Mouse (Mus musculus) lung, postnatal 0 days (tissue): Measurements from ENCODE around the gene Phldb2. TPM values are rescaled to one million over a fixed set of nuclear protein-coding genes. Genes with fewer than 3 reads are reported as not detected.

Source experiments
- ATAC-seq: fragments of 200-750 bp; cut with Nextera tagmentation; 2 replicates; pipeline ENCODE4 v1.8.0; 2017; ENCODE audit warnings: moderate library complexity
- DNase-seq: peaks from one replicate; pipeline ENCODE4 v3.0.0-alpha.2; 2016; ENCODE audit warnings: low spot score
- H3K27ac ChIP-seq: fragments of 300-500 bp; sonication (generic); 2 replicates; pipeline ENCODE4 v1.5.1; 2014; ENCODE audit warnings: antibody characterized with exemption, mild to moderate bottlenecking, low read length, mixed read lengths
- H3K27me3 ChIP-seq: fragments of 300-500 bp; sonication (generic); replicated peaks from 2 replicates; pipeline ENCODE4 v1.6.1; 2014; ENCODE audit warnings: low read length, mixed read lengths; ENCODE audit not compliant: insufficient read depth
- H3K36me3 ChIP-seq: fragments of 300-500 bp; sonication (generic); 2 replicates; pipeline ENCODE4 v1.6.1; 2014; ENCODE audit warnings: low read length, mixed read lengths; ENCODE audit not compliant: insufficient read depth
- H3K4me1 ChIP-seq: fragments of 300-500 bp; sonication (generic); 2 replicates; pipeline ENCODE4 v1.6.1; 2014; ENCODE audit warnings: antibody characterized with exemption, low read depth, low read length, mixed read lengths; ENCODE audit not compliant: insufficient read depth
- H3K4me2 ChIP-seq: fragments of 300-500 bp; sonication (generic); replicated peaks from 2 replicates; pipeline ENCODE4 v1.6.1; 2014; ENCODE audit warnings: low read depth, mild to moderate bottlenecking, low read length, moderate library complexity, mixed read lengths
- H3K4me3 ChIP-seq: fragments of 300-500 bp; sonication (generic); 2 replicates; pipeline ENCODE4 v1.5.1; 2014; ENCODE audit warnings: low read depth, low read length
- H3K9ac ChIP-seq: fragments of 300-500 bp; sonication (generic); replicated peaks from 2 replicates; pipeline ENCODE4 v1.6.1; 2014; ENCODE audit warnings: low read depth, mild to moderate bottlenecking
- H3K9me3 ChIP-seq: fragments of 300-500 bp; sonication (generic); 2 replicates; pipeline ENCODE4 v1.6.1; 2016; ENCODE audit warnings: low read length, mixed read lengths
- CTCF ChIP-seq: IDR thresholded peaks from 2 replicates; pipeline ENCODE4 v1.5.1; 2016; ENCODE audit warnings: antibody characterized with exemption, mild to moderate bottlenecking
- EP300 ChIP-seq: IDR thresholded peaks from 2 replicates; pipeline ENCODE4 v1.6.1; 2016; ENCODE audit warnings: antibody characterized with exemption, mild to moderate bottlenecking, control low read depth
- WGBS: fragments of 180-500 bp; shearing (Covaris S2); extraction: QIAGEN DNeasy Blood & Tissue Kit; methylation state at CpG from one replicate; pipeline ENCODE4 v1.1.7; 2014; 5-methylcytosine and 5-hydroxymethylcytosine counted together
- polyA plus RNA-seq: library from polyadenylated mRNA; unstranded; fragments of >200 nt; fragmentation: Nextera tagmentation; extraction: Ambion mirVana; gene quantifications from 2 replicates; pipeline ENCODE4 v1.2.1, GENCODE M21; 2015

The Phldb2 gene
- polyA plus RNA-seq, 1 experiment from 2014 or later: 54.2 TPM

DNA sequence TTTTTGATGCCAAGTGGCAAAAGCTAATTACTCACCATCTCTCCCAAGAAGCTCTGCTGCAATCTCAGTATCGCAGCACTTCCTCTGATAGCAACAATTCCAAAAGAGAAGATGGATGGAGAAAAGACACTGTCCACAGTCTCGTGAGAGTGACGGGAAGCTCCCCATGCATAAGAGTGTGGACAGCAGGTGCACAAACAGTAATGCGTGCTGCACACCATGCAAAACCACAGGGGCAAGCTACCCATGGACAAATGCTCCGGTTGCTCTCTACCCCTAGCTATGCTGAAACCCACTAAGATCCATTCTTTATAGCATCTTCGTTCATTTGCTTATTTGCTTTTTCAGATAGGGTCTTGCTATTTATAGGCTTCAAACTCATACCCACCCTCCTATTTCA, 182.5 kb downstream of the Phldb2 start:
- no peak for ATAC-seq
- H3K4me1 ChIP-seq: no peaks in the 10 kb centered on the region
- no peak for TF ChIP-seq EP300
- no peak for TF ChIP-seq CTCF
- no peak overlapping the region for H3K9ac ChIP-seq
- no peaks in the 10 kb centered on the region for H3K27me3 ChIP-seq
- no peak overlapping the region for H3K4me3 ChIP-seq
- no peak for DNase-seq
- H3K36me3 ChIP-seq: peaks cover 50% of the 10 kb centered on the region
- H3K4me2 ChIP-seq: no peak overlapping the region
- no peak overlapping the region for H3K27ac ChIP-seq
- H3K9me3 ChIP-seq: no peaks in the 10 kb centered on the region
- WGBS: 88% methylated on average over 6 of the region's 6 CpGs

GRCm38 (mm10) chr16:45767853-45768640, 185.4 kb downstream of the Phldb2 start:
- H3K36me3 ChIP-seq: peaks cover 44% of the 10 kb centered on the region
- no peak overlapping the region for H3K4me2 ChIP-seq
- H3K27ac ChIP-seq: no peak overlapping the region
- no peak for DNase-seq
- H3K4me1 ChIP-seq: no peaks in the 10 kb centered on the region
- 71% methylated on average over 10 of the region's 10 CpGs for WGBS
- H3K4me3 ChIP-seq: no peak overlapping the region
- H3K27me3 ChIP-seq: no peaks in the 10 kb centered on the region
- no peak overlapping the region for H3K9ac ChIP-seq
- H3K9me3 ChIP-seq: no peaks in the 10 kb centered on the region
- TF ChIP-seq EP300: no peak
- TF ChIP-seq CTCF: no peak
- ATAC-seq: no peak

DNA sequence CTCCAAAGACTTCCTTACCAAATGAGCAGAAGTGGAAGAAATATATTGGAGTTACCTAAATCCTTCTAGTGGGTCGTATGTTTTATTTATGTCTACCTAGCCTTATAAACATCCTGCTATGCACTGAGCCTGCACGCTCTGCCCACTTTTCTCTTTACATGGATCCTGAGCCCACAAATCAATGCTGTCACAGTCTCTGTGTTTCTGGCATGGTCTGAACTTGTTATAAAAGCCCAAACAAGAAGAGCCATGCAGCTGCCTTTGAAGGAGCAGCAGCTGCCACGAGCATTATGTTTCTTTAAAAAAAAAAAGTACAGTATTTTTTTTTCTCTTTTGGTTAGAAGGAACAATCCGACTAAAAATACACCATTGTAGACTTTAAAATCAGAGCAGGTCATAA, 186.0 kb downstream of the Phldb2 start:
- peaks cover 40% of the 10 kb centered on the region for H3K36me3 ChIP-seq
- H3K4me1 ChIP-seq: no peaks in the 10 kb centered on the region
- no peak overlapping the region for H3K9ac ChIP-seq
- WGBS: 50% methylated on average over 4 of the region's 4 CpGs
- H3K27ac ChIP-seq: no peak overlapping the region
- DNase-seq (no peak), ATAC-seq (no peak)
- H3K4me3 ChIP-seq: no peak overlapping the region
- no peaks in the 10 kb centered on the region for H3K27me3 ChIP-seq
- H3K4me2 ChIP-seq: no peak overlapping the region
- no peaks in the 10 kb centered on the region for H3K9me3 ChIP-seq
- TF ChIP-seq CTCF (no peak), EP300 (no peak)

- Histone ChIP-seq H3K9ac (no peak overlapping the region), H3K36me3 (peaks cover 33% of the 10 kb centered on the region), H3K9me3 (no peaks in the 10 kb centered on the region), H3K4me2 (no peak overlapping the region), H3K27me3 (no peaks in the 10 kb centered on the region), H3K27ac (no peak overlapping the region), H3K4me3 (no peak overlapping the region), H3K4me1 (no peaks in the 10 kb centered on the region)
- ATAC-seq (no peak), DNase-seq (no peak)
- WGBS: 75% methylated on average over 7 of the region's 7 CpGs
- TF ChIP-seq EP300: no peak
- TF ChIP-seq CTCF: no peak
Measured at GRCm38 (mm10) chr16:45765801-45766494, 187.4 kb downstream of the Phldb2 start.

- H3K4me3 ChIP-seq: no peak overlapping the region
- H3K27ac ChIP-seq: no peak overlapping the region
- H3K4me2 ChIP-seq: no peak overlapping the region
- no peak for TF ChIP-seq EP300
- TF ChIP-seq CTCF: no peak
- H3K9ac ChIP-seq: no peak overlapping the region
- DNase-seq (no peak), ATAC-seq (no peak)
- 74% methylated on average over 3 of the region's 3 CpGs for WGBS
- H3K9me3 ChIP-seq: no peaks in the 10 kb centered on the region
- H3K36me3 ChIP-seq: peaks cover 35% of the 10 kb centered on the region
- no peaks in the 10 kb centered on the region for H3K4me1 ChIP-seq
- no peaks in the 10 kb centered on the region for H3K27me3 ChIP-seq
Measured at GRCm38 (mm10) chr16:45765102-45765501, 188.3 kb downstream of the Phldb2 start.

GRCm38 (mm10) chr16:45762859-45763505, 190.4 kb downstream of the Phldb2 start:
- peaks cover 34% of the 10 kb centered on the region; the same call in 1 of the 2 replicates for H3K36me3 ChIP-seq
- no peak overlapping the region for H3K4me2 ChIP-seq
- WGBS: 44% methylated on average over 13 of the region's 13 CpGs
- TF ChIP-seq EP300 (peak; percentile 81), CTCF (no peak)
- peak overlapping the region; percentile 43; the same call in 1 of the 2 replicates for H3K27ac ChIP-seq
- H3K27me3 ChIP-seq: no peaks in the 10 kb centered on the region
- ATAC-seq (peak; percentile 89), DNase-seq (peak; percentile 81)
- no peak overlapping the region for H3K4me3 ChIP-seq
- no peaks in the 10 kb centered on the region for H3K9me3 ChIP-seq
- 0 out of 2 replicates have a peak, but pooled peaks cover under 1% of the 10 kb centered on the region for H3K4me1 ChIP-seq
- no peak overlapping the region for H3K9ac ChIP-seq
